Mouse (Mus musculus) embryonic facial prominence, embryonic 15.5 days (tissue): Measurements from ENCODE around the gene Robo3. TPM values are rescaled to one million over a fixed set of nuclear protein-coding genes. Genes with fewer than 3 reads are reported as not detected.

ENCODE experiments used
- ATAC-seq: fragments of 200-750 bp; cut with Nextera tagmentation; 2 replicates; pipeline ENCODE4 v1.8.0; 2017; ENCODE audit warnings: low read depth, moderate TSS enrichment; ENCODE audit not compliant: insufficient number of reproducible peaks, low FRiP score, low TSS enrichment
- H3K27ac ChIP-seq: fragments of 300-500 bp; sonication (generic); replicated peaks from 2 replicates; pipeline ENCODE4 v1.5.1; 2015; ENCODE audit warnings: mild to moderate bottlenecking, inconsistent platforms
- H3K27me3 ChIP-seq: fragments of 300-500 bp; sonication (generic); 2 replicates; pipeline ENCODE4 v1.6.1; 2015; ENCODE audit warnings: inconsistent platforms
- H3K36me3 ChIP-seq: fragments of 300-500 bp; sonication (generic); 2 replicates; pipeline ENCODE4 v1.6.1; 2015; ENCODE audit warnings: mild to moderate bottlenecking, inconsistent platforms
- H3K4me1 ChIP-seq: fragments of 300-500 bp; sonication (generic); 2 replicates; pipeline ENCODE4 v1.6.1; 2015; ENCODE audit warnings: inconsistent platforms
- H3K4me2 ChIP-seq: fragments of 300-500 bp; sonication (generic); replicated peaks from 2 replicates; pipeline ENCODE4 v1.6.1; 2015; ENCODE audit warnings: mild to moderate bottlenecking, inconsistent platforms
- H3K4me3 ChIP-seq: fragments of 300-500 bp; sonication (generic); replicated peaks from 2 replicates; pipeline ENCODE4 v1.5.1; 2015; ENCODE audit warnings: mild to moderate bottlenecking, inconsistent platforms
- H3K9ac ChIP-seq: fragments of 300-500 bp; sonication (generic); 2 replicates; pipeline ENCODE4 v1.6.1; 2015; ENCODE audit warnings: inconsistent platforms
- H3K9me3 ChIP-seq: fragments of 300-500 bp; sonication (generic); replicated peaks from 2 replicates; pipeline ENCODE4 v1.6.1; 2016; ENCODE audit warnings: inconsistent platforms
- WGBS: fragments of 180-500 bp; shearing (Covaris S2); methylation state at CpG from one replicate; pipeline ENCODE4 v1.1.7; 2015; 5-methylcytosine and 5-hydroxymethylcytosine counted together
- polyA plus RNA-seq: library from polyadenylated mRNA; unstranded; fragments of >200 nt; fragmentation: Nextera tagmentation; extraction: Ambion mirVana; gene quantifications from 2 replicates; pipeline ENCODE4 v1.2.1, GENCODE M21; 2015

Robo3 gene
- polyA plus RNA-seq: 0.09 and 0.19 TPM in 2 replicates

- ATAC-seq: no peak
- no peak within 1 kb of the TSS for H3K27ac ChIP-seq
- H3K9ac ChIP-seq: no peak within 1 kb of the TSS
- H3K36me3 ChIP-seq: no peaks in the 10 kb centered on the region
- peak within 1 kb of the TSS; percentile 29 for H3K4me3 ChIP-seq
- no peaks in the 10 kb centered on the region for H3K9me3 ChIP-seq
- peaks cover 18% of the 10 kb centered on the region for H3K4me1 ChIP-seq
- H3K27me3 ChIP-seq: peaks cover 77% of the 10 kb centered on the region
- WGBS: under 1% methylated on average over 39 of the region's 40 CpGs
- H3K4me2 ChIP-seq: peak within 1 kb of the TSS; percentile 50
These were observed at the start of gene Robo3 for GRCm38 (mm10) chr9:37432720-37433421. TSS of gene Robo3 (minus strand) at chr9:37433246.

DNA sequence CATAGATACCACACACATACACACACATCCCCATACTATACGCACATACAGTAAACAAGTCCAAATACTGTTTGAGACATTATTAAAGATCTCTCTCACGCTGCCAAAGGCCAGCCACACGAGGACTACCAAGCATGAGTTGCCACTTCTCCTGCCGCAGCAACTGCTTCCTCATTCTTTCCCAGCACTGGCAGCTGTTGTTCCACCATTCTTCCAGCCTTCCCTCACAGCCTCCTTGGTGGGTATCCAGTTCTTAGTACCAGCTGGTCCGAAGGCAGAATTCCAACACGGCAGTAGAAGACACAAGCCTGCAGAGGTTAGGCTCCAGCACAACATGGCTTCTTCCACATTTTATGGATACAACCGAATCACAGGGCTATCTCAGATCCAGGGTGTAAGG is 41.9 kb upstream of the Robo3 start:
- Histone ChIP-seq H3K9ac (no peak overlapping the region), H3K27ac (no peak overlapping the region), H3K27me3 (no peaks in the 10 kb centered on the region), H3K4me2 (no peak overlapping the region), H3K9me3 (no peaks in the 10 kb centered on the region), H3K4me3 (no peak overlapping the region), H3K4me1 (no peaks in the 10 kb centered on the region), H3K36me3 (no peaks in the 10 kb centered on the region)
- no peak for ATAC-seq
- WGBS: 81% methylated on average over 7 of the region's 7 CpGs

DNA sequence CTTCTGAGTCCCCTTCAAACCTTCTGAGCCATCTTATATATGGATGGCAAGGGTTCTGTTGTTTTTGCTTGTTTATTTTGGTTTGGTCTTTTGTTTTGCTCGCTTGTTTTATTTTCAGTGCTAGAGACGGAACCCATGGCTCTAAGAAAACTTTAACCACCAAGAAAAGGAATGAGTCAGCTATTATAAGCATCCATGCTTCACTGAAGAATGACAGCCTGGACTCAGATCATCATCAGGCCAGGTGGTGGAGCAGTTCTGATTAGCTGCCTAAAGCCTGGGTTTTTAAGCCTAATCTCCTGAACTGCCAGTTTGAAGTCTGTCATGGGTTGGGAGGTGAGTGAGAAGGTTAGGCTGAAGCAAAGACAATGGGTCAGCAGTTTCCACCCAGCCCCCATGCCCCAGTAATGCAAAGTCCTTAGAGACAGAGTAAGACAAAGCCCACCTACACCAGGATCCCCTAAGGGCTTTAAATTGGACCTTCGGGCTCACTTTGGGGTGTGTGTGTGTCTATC is 40.6 kb upstream of the Robo3 start:
- Histone ChIP-seq H3K4me3 (no peak overlapping the region), H3K27me3 (no peaks in the 10 kb centered on the region), H3K36me3 (no peaks in the 10 kb centered on the region), H3K4me2 (no peak overlapping the region), H3K4me1 (no peaks in the 10 kb centered on the region), H3K9me3 (no peaks in the 10 kb centered on the region), H3K9ac (no peak overlapping the region), H3K27ac (no peak overlapping the region)
- 63% methylated on average over 3 of the region's 3 CpGs for WGBS
- ATAC-seq: no peak

GRCm38 (mm10) chr9:37462764-37463163 is 29.7 kb upstream of the Robo3 start:
- H3K9me3 ChIP-seq: no peaks in the 10 kb centered on the region
- no peak overlapping the region for H3K9ac ChIP-seq
- no peaks in the 10 kb centered on the region for H3K36me3 ChIP-seq
- ATAC-seq: no peak
- H3K4me3 ChIP-seq: no peak overlapping the region
- peaks cover 13% of the 10 kb centered on the region for H3K4me1 ChIP-seq
- WGBS: 13% methylated on average over 7 of the region's 7 CpGs
- H3K4me2 ChIP-seq: no peak overlapping the region
- H3K27me3 ChIP-seq: peaks cover 55% of the 10 kb centered on the region
- H3K27ac ChIP-seq: no peak overlapping the region

DNA sequence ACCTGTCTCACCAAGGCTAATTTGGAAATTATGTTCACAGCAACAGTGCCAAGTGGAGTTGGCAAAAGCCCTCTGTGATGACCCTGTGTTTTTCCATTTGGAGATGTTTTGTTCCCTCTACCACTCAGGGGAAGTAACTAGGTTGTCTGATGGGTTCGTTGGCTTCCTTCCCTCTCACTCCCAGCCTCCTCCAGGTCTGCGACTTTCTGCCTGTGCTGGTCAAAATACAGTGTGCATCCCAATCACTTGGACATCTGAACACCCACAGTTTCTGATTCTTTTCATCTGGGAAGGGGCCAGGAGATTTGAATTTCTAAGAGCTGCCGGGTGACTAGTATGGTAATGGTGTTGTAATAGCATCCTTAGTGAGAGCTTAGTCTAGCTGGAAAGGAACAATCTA is 28.5 kb upstream of the Robo3 start:
- Histone ChIP-seq H3K27ac (no peak overlapping the region), H3K36me3 (no peaks in the 10 kb centered on the region), H3K27me3 (peaks cover 67% of the 10 kb centered on the region), H3K9me3 (no peaks in the 10 kb centered on the region), H3K4me3 (no peak overlapping the region), H3K4me1 (peaks cover 16% of the 10 kb centered on the region), H3K4me2 (no peak overlapping the region), H3K9ac (no peak overlapping the region)
- 15% methylated on average over 3 of the region's 3 CpGs for WGBS
- ATAC-seq: no peak

DNA sequence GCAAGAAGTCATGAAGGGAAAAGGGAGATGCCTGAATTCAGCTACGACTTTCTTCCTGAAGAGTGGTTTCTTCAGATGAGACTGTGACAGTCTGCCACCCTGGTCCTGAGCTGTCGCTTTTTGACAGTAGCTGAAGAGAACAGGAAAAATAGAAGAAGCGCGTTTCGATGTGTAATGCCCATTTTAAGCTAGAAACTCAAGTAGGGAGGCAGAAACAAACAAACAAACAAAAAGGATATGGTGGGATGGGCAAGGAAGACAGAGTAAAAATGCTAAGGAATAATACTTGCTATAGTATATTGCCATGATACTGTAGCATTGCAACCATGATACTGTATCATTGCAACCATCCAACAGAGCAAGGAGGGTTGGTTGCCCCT is 27.9 kb upstream of the Robo3 start:
- Histone ChIP-seq H3K27me3 (peaks cover 73% of the 10 kb centered on the region), H3K4me2 (peak overlapping the region; percentile 97), H3K36me3 (no peaks in the 10 kb centered on the region), H3K9ac (no peak overlapping the region), H3K9me3 (no peaks in the 10 kb centered on the region), H3K4me1 (peaks cover 22% of the 10 kb centered on the region), H3K4me3 (peak overlapping the region; percentile 50), H3K27ac (no peak overlapping the region)
- 10% methylated on average over 5 of the region's 5 CpGs for WGBS
- no peak for ATAC-seq

GRCm38 (mm10) chr9:37460043-37460960 is 27.3 kb upstream of the Robo3 start:
- ATAC-seq: no peak
- H3K4me3 ChIP-seq: peak overlapping the region; percentile 50
- WGBS: under 1% methylated on average over 81 of the region's 81 CpGs
- H3K27me3 ChIP-seq: peaks cover 77% of the 10 kb centered on the region
- no peaks in the 10 kb centered on the region for H3K9me3 ChIP-seq
- no peaks in the 10 kb centered on the region for H3K36me3 ChIP-seq
- peak overlapping the region; percentile 16; the same call in 1 of the 2 replicates for H3K9ac ChIP-seq
- peak overlapping the region; percentile 97 for H3K4me2 ChIP-seq
- no peak overlapping the region for H3K27ac ChIP-seq
- peaks cover 25% of the 10 kb centered on the region for H3K4me1 ChIP-seq

DNA sequence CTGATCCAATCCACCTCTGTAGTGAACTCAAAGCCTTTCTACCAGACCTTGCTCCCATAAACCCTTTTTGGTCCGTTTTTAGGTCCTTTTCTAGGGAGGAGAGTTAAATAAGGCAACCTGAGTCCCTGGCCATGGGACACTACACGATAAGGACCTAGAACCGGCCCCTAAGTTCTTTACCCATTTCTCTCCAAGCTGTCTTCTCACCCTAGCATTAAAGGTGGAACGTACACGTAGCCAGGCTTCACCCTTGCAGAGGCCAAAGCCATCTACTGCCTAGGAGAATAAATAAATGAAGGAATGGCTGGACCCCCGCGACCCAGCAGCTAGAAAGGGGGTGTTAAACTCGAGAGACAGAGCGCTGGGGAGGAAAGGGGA is 26.6 kb upstream of the Robo3 start:
- peak overlapping the region; percentile 50 for H3K4me3 ChIP-seq
- ATAC-seq: no peak
- WGBS: 3% methylated on average over 9 of the region's 9 CpGs
- peak overlapping the region; percentile 97 for H3K4me2 ChIP-seq
- peaks cover 82% of the 10 kb centered on the region for H3K27me3 ChIP-seq
- H3K4me1 ChIP-seq: peaks cover 25% of the 10 kb centered on the region
- H3K9ac ChIP-seq: no peak overlapping the region
- H3K36me3 ChIP-seq: no peaks in the 10 kb centered on the region
- no peaks in the 10 kb centered on the region for H3K9me3 ChIP-seq
- no peak overlapping the region for H3K27ac ChIP-seq

DNA sequence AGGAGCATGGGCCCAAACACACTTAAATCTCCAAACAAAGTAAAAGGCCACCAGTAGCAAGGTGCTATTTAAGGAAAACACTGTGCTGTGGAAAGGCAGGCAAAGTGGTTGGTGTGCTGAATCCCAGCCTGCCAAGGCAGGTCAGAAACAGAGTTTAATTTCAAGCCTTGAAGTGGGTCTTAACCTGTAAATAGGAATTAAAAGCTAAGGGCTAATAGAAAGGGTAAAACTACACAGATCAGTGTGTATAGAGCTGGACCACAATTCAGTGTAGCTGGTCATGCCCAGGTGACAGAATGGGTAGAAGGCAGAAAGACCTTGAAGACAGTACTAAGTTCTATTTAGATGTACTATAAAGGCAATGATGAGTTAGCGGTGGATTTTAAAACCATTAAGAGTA is 24.1 kb upstream of the Robo3 start:
- no peak overlapping the region for H3K4me3 ChIP-seq
- 55% methylated on average over 1 of the region's 1 CpGs for WGBS

DNA sequence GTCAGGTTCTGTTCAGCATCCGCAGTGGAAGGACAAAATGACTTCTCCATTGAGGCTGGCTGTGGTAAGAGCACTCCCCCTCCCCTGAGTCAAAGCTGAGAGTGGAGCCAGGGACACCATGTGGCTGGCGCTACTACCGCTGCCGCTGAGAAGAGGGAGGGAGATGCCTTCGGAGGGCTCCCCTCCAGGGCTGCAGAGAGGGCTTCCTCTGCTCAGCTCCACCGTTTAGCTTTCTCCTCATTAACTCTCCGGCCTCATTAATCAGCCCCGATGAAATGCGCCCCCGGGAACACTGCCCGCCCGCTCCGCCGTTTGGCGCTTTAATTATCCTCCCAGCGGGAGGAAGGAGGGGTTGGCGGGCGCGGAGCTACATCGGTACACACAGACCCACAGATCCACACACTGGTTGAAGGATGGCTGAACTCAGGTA is 23.4 kb upstream of the Robo3 start:
- no peak; the same call in 1 of the 2 replicates for ATAC-seq
- Histone ChIP-seq H3K4me2 (peak overlapping the region; percentile 44), H3K9ac (no peak overlapping the region)

More for the DNA sequence above, 24.1 kb upstream of the Robo3 start:
- no peak overlapping the region for H3K9ac ChIP-seq
- no peak for ATAC-seq
- no peaks in the 10 kb centered on the region for H3K9me3 ChIP-seq
- H3K27me3 ChIP-seq: peaks cover 94% of the 10 kb centered on the region
- H3K4me2 ChIP-seq: no peak overlapping the region
- no peaks in the 10 kb centered on the region for H3K36me3 ChIP-seq
- H3K4me1 ChIP-seq: peaks cover 28% of the 10 kb centered on the region
- no peak overlapping the region for H3K27ac ChIP-seq

GRCm38 (mm10) chr9:37455868-37456267 is 22.8 kb upstream of the Robo3 start:
- Histone ChIP-seq H3K27ac (no peak overlapping the region), H3K4me3 (no peak overlapping the region), H3K4me1 (peaks cover 28% of the 10 kb centered on the region), H3K36me3 (no peaks in the 10 kb centered on the region), H3K27me3 (peaks cover 93% of the 10 kb centered on the region), H3K9me3 (no peaks in the 10 kb centered on the region), H3K9ac (no peak overlapping the region), H3K4me2 (no peak overlapping the region; the same call in 1 of the 2 replicates)
- no peak for ATAC-seq
- WGBS: 2% methylated on average over 8 of the region's 8 CpGs

More for the DNA sequence above, 23.4 kb upstream of the Robo3 start:
- H3K36me3 ChIP-seq: no peaks in the 10 kb centered on the region
- under 1% methylated on average over 20 of the region's 20 CpGs for WGBS
- H3K4me3 ChIP-seq: peak overlapping the region; percentile 30
- peaks cover 94% of the 10 kb centered on the region for H3K27me3 ChIP-seq
- no peak overlapping the region for H3K27ac ChIP-seq
- no peaks in the 10 kb centered on the region for H3K9me3 ChIP-seq
- H3K4me1 ChIP-seq: peaks cover 28% of the 10 kb centered on the region
